Mouse (Mus musculus): Measurements from ENCODE around the gene Prdm16. TPM values are rescaled to one million over a fixed set of nuclear protein-coding genes. Genes with fewer than 3 reads are reported as not detected.

The Prdm16 gene
- polyA plus RNA-seq, 1 experiment from 2014 or later, result 21.8 TPM

- DNase-seq (ENCODE audit: low spot score) (no peak), ATAC-seq (ENCODE audit: low FRiP score) (peak; percentile 78)
- Histone ChIP-seq H3K4me3 (ENCODE audit: low read depth, low read length) (peak overlapping the region; percentile 65), H3K9me3 (ENCODE audit: control insufficient read depth, low read length) (no peaks in the 10 kb centered on the region), H3K27ac (ENCODE audit: low read depth, low read length) (peak overlapping the region; percentile 70), H3K36me3 (ENCODE audit: control insufficient read depth, insufficient read depth, low read length) (no peaks in the 10 kb centered on the region), H3K4me2 (replicated peaks; ENCODE audit: low read depth, low read length) (peak overlapping the region; percentile 90), H3K9ac (ENCODE audit: low read depth, low read length) (peak overlapping the region; percentile 85), H3K27me3 (ENCODE audit: control insufficient read depth, insufficient read depth, low read length) (peaks cover 86% of the 10 kb centered on the region), H3K4me1 (replicated peaks; ENCODE audit: control insufficient read depth, insufficient read depth, low read length) (peaks cover 21% of the 10 kb centered on the region)
- WGBS, result under 1% methylated on average over 28 of the region's 30 CpGs
Measured at GRCm38 (mm10) chr4:154636053-154636433, 630 bp downstream of the Prdm16 start.

DNA sequence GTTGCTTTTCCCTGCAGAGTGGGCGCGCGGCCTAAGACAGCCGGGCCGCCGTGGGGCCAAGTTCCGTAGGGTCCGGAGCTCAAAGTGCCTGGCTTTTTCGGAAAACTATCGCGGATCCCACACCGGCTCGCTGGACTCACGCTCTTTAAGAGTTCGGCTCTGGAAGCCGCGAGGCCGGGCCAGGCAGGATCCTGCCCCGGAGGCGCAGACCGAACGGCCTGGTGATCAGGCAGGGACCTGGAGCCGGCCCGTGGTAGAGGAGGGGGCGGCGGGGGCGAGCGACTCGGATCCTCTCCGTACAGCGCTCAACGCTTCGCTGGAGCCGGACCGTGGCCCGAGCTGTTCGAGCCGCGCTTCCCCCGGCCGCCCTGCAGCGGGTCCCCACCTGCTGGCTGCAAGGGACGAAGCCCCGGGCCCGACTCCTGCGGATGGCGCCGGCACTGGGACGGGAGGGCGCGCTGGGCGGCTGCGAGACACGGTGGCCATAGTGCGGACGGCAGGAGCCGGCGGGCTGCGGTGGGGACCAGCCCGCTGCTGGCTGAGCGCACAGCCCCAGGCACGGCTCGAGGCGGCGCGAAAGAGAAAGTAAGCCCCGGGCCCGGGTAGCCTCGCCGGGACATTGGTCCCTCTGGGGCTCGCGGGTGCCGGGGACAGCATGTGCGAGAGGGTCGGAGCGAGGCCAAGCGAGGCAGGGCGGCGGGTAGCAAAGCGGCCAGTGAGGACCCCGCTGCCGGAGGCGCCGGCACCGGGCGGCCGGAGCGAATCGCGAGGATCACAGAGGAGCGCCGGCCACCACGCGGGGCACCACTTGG, 1.2 kb downstream of the Prdm16 start:
- under 1% methylated on average over 88 of the region's 94 CpGs for WGBS
- Histone ChIP-seq H3K36me3 (ENCODE audit: control insufficient read depth, insufficient read depth, low read length) (no peaks in the 10 kb centered on the region), H3K27me3 (ENCODE audit: control insufficient read depth, insufficient read depth, low read length) (peaks cover 86% of the 10 kb centered on the region), H3K4me3 (ENCODE audit: low read depth, low read length) (peak overlapping the region; percentile 65), H3K4me1 (replicated peaks; ENCODE audit: control insufficient read depth, insufficient read depth, low read length) (peaks cover 21% of the 10 kb centered on the region), H3K27ac (ENCODE audit: low read depth, low read length) (peak overlapping the region; percentile 70), H3K4me2 (replicated peaks; ENCODE audit: low read depth, low read length) (peak overlapping the region; percentile 90), H3K9me3 (ENCODE audit: control insufficient read depth, low read length) (no peaks in the 10 kb centered on the region), H3K9ac (ENCODE audit: low read depth, low read length) (peak overlapping the region; percentile 85)
- ATAC-seq (ENCODE audit: low FRiP score), result peak; percentile 49
- DNase-seq (ENCODE audit: low spot score), result peak; percentile 79

DNA sequence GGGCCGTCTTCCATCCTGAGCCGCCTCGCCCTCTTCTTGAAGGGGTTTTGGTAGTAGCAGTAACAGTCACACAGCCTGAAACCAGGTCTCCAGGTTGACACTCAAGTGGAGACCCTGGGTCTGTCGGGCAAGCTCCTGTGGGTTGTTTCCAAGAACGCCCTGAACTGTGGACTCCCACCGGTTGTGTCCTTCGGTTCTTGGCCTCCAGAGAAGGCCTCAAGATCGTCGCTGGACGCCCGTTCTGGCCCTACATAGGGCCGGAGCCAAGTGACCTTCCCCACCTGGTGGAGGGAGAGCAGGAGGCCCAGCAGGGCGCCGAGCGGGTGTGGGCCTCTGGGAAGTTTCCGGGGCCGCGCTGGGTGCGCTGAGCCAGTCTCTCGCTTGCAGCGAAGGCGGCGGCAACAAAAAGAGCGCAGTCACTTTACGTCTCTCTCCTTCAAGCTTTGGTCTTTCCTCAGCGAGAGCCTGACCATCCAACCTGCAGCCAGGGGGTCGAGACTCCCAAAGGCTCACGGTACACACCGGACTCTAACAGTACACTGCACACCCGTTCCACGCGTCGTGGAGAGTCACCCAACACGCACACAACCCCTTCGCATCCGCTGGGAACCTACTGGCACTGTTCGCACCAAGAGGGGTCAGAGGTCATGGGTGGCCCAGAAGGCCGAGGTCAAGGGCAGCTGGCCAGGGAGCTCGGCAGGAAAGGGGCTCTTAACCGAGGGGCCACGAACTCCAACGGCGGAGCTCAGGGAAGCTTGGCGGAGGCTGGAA, 2.0 kb downstream of the Prdm16 start:
- Histone ChIP-seq H3K9me3 (ENCODE audit: control insufficient read depth, low read length) (no peaks in the 10 kb centered on the region), H3K4me3 (ENCODE audit: low read depth, low read length) (peak overlapping the region; percentile 65), H3K4me2 (replicated peaks; ENCODE audit: low read depth, low read length) (peak overlapping the region; percentile 90), H3K36me3 (ENCODE audit: control insufficient read depth, insufficient read depth, low read length) (no peaks in the 10 kb centered on the region), H3K27me3 (ENCODE audit: control insufficient read depth, insufficient read depth, low read length) (peaks cover 84% of the 10 kb centered on the region), H3K27ac (ENCODE audit: low read depth, low read length) (peak overlapping the region; percentile 70), H3K4me1 (replicated peaks; ENCODE audit: control insufficient read depth, insufficient read depth, low read length) (peaks cover 21% of the 10 kb centered on the region), H3K9ac (ENCODE audit: low read depth, low read length) (peak overlapping the region; percentile 85)
- ATAC-seq (ENCODE audit: low FRiP score), result no peak
- 5% methylated on average over 44 of the region's 44 CpGs for WGBS
- peak; percentile 60 for DNase-seq (ENCODE audit: low spot score)

- Histone ChIP-seq H3K36me3 (ENCODE audit: control insufficient read depth, insufficient read depth, low read length) (no peaks in the 10 kb centered on the region), H3K9me3 (ENCODE audit: control insufficient read depth, low read length) (no peaks in the 10 kb centered on the region), H3K4me1 (replicated peaks; ENCODE audit: control insufficient read depth, insufficient read depth, low read length) (peaks cover 21% of the 10 kb centered on the region), H3K4me3 (ENCODE audit: low read depth, low read length) (peak overlapping the region; percentile 65), H3K27me3 (ENCODE audit: control insufficient read depth, insufficient read depth, low read length) (peaks cover 81% of the 10 kb centered on the region), H3K4me2 (replicated peaks; ENCODE audit: low read depth, low read length) (peak overlapping the region; percentile 90), H3K27ac (ENCODE audit: low read depth, low read length) (no peak overlapping the region), H3K9ac (ENCODE audit: low read depth, low read length) (peak overlapping the region; percentile 85)
- 24% methylated on average over 3 of the region's 3 CpGs for WGBS
- DNase-seq (ENCODE audit: low spot score) (peak; percentile 46), ATAC-seq (ENCODE audit: low FRiP score) (no peak)
Measured at GRCm38 (mm10) chr4:154634001-154634400, 2.7 kb downstream of the Prdm16 start.

DNA sequence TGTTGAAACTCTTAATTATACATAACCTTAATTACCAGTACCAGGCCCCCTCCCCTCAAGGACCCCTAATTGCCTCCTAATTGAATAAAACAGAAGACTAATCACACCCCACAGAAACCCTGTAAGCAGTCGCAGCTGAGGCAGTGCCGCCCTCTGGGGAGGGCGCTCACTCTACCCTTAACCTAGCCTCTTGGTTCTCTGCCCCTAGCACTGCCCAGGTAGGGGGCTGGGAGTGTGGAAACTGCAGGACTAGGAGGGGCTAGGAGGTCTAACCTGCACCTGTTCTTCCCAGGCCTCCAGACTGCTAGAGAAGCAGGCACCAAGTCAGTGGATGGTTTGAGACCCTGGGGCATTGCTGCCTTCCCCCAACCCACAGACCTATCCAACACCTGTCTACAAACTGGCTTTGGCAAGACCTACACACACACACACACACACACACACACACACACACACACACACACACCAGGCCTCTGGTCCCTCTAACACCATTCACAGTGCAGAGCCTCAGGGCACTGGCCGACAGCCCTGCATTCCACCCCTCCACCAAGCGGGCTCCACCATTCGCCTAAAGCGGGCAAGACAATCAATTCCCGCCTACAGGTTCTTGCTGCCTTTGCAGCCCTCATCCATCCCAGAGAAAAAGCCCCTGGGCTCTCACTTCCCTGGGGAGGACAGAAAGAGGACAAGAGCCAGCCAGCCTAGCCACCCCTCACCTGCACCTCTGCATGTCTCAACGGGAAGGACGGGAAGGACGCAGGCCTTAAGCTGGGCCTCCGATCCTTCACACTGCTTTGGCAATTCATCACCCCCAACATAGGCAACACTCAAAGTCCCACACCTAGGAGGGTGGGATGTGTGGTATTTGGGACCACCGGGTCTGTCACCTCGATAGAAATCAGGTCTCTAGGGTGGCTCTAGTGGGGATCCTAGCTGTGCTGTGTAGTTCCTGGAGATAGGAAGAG, 3.6 kb downstream of the Prdm16 start:
- H3K9ac ChIP-seq (ENCODE audit: low read depth, low read length), result peak overlapping the region; percentile 85
- H3K9me3 ChIP-seq (ENCODE audit: control insufficient read depth, low read length), result no peaks in the 10 kb centered on the region

GRCm38 (mm10) chr4:154630763-154631162, 5.9 kb downstream of the Prdm16 start:
- DNase-seq (ENCODE audit: low spot score) (no peak), ATAC-seq (ENCODE audit: low FRiP score) (no peak)
- Histone ChIP-seq H3K9me3 (ENCODE audit: control insufficient read depth, low read length) (no peaks in the 10 kb centered on the region), H3K4me3 (ENCODE audit: low read depth, low read length) (no peak overlapping the region), H3K4me1 (replicated peaks; ENCODE audit: control insufficient read depth, insufficient read depth, low read length) (peaks cover 13% of the 10 kb centered on the region), H3K9ac (ENCODE audit: low read depth, low read length) (no peak overlapping the region), H3K4me2 (replicated peaks; ENCODE audit: low read depth, low read length) (no peak overlapping the region), H3K36me3 (ENCODE audit: control insufficient read depth, insufficient read depth, low read length) (no peaks in the 10 kb centered on the region), H3K27ac (ENCODE audit: low read depth, low read length) (no peak overlapping the region), H3K27me3 (ENCODE audit: control insufficient read depth, insufficient read depth, low read length) (peaks cover 64% of the 10 kb centered on the region)
- WGBS, result 66% methylated on average over 3 of the region's 3 CpGs

More for the DNA sequence above, 3.6 kb downstream of the Prdm16 start:
- peaks cover 78% of the 10 kb centered on the region for H3K27me3 ChIP-seq (ENCODE audit: control insufficient read depth, insufficient read depth, low read length)
- WGBS, result 26% methylated on average over 14 of the region's 14 CpGs
- no peak for ATAC-seq (ENCODE audit: low FRiP score)
- DNase-seq (ENCODE audit: low spot score), result peak; percentile 46
- peak overlapping the region; percentile 90 for H3K4me2 ChIP-seq (replicated peaks; ENCODE audit: low read depth, low read length)
- no peak overlapping the region for H3K27ac ChIP-seq (ENCODE audit: low read depth, low read length)
- no peaks in the 10 kb centered on the region for H3K36me3 ChIP-seq (ENCODE audit: control insufficient read depth, insufficient read depth, low read length)
- peaks cover 21% of the 10 kb centered on the region for H3K4me1 ChIP-seq (replicated peaks; ENCODE audit: control insufficient read depth, insufficient read depth, low read length)
- peak overlapping the region; percentile 65; the same call in 1 of the 2 replicates for H3K4me3 ChIP-seq (ENCODE audit: low read depth, low read length)

DNA sequence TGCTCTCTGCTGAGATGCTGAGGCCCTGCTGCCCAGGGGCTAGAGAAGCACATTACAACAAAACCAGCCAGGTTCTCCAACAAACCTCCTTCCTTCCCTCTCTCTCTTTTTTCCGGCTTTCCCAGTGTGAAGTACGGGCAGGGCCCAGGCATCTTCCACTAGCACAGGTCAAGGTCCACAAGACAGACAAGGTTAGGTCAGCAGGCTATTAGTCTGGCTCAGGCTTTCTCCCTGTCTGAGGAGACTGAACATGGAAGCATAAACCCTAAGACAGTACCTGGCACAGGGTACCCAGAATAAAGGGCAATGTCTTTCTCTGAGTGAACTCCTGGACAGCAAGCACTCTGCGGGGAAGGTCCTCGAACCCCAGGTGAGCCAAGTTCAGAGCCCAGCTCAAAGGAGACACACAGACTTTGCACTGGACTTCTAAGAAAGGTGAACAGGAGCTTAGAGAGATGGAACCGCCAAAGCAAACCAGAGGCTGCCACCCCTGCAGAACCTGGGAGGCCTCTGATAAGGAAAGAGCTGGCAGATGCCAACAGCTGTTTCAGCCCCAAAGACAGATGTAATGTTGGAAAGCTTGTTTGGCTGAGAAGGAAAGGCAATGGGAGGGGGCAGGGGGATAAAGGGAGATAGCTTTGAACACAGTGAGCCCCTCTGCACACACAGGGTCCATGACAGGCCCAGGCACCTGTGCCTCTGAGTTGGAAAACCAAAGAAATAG, 9.1 kb downstream of the Prdm16 start:
- H3K36me3 ChIP-seq (ENCODE audit: control insufficient read depth, insufficient read depth, low read length), result no peaks in the 10 kb centered on the region
- no peak overlapping the region for H3K27ac ChIP-seq (ENCODE audit: low read depth, low read length)
- H3K4me3 ChIP-seq (ENCODE audit: low read depth, low read length), result no peak overlapping the region
- 86% methylated on average over 5 of the region's 5 CpGs for WGBS
- ATAC-seq (ENCODE audit: low FRiP score), result no peak
- peaks cover 37% of the 10 kb centered on the region for H3K27me3 ChIP-seq (ENCODE audit: control insufficient read depth, insufficient read depth, low read length)
- H3K9ac ChIP-seq (ENCODE audit: low read depth, low read length), result no peak overlapping the region
- no peaks in the 10 kb centered on the region for H3K9me3 ChIP-seq (ENCODE audit: control insufficient read depth, low read length)
- DNase-seq (ENCODE audit: low spot score), result no peak
- no peak overlapping the region for H3K4me2 ChIP-seq (replicated peaks; ENCODE audit: low read depth, low read length)
- H3K4me1 ChIP-seq (replicated peaks; ENCODE audit: control insufficient read depth, insufficient read depth, low read length), result peaks cover 4% of the 10 kb centered on the region; the same call in 1 of the 2 replicates
